Mouse (Mus musculus) skeletal muscle tissue, adult 2 months (tissue): ENCODE results near the gene Nr1d1.

Experiments used
- DNase-seq: peaks from one replicate; pipeline ENCODE4 v3.0.0-alpha.2; 2012; ENCODE audit warnings: low read depth, low spot score

Nr1d1 gene

DNA sequence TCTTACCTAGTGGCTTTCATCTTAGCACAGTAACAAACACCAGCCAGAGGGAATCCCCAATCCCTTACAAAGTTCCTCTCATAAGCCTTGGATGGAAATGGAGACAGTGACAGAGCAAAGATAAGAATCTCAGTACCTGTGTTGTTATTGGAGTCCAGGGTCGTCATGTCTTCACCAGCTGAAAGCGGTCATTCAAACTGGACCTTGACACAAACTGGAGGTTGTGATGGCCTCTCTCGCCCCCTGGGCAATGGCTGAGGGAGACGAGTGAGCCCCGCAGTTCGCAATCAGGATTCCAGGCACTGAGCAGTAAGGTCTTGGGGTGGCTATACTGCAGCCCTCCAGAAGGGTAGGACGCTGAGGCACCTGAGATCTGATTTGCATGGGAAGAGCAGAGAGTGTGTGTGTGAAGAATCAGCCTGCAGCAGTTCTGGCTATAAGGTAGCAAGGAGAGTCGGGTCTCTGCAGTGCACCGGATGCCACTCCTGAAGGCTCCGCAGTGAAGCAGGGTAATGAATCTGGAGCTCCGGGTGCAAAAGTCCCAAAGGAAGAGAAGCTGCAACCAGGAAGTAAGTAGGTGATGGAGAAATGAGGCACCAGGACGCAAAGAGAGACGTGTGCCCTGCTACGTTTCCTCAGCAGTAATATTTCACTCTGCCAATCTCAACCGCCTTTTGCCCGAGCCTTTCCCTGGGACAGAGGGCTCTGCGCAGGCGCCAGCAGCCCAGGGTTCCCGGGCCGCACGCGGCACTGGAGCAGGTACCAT is at the start of gene Nr1d1:
Gene Nr1d1, minus strand, starts transcription at position 752 of the 766 bp plus-strand sequence.
- DNase-seq, result peak; percentile 21

DNA sequence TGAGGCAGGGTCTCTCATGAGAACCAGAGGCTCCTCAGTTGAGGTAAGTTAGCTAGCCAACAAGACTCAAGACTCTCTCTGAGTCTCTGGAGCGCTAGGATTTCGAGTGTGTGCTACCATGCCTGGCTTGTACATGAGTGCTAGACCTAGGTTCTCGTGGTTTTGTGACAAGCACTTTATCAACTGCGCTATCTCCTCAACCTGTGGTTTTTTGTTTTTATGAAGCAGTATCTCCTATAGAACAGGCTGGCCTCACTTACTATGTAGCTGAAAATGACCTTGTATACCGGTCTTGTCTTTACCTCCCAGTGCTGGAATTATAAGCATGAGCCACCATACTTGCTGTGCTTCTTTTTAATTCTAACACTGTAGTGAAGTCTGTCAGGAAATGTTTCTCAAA is 45.8 kb upstream of the Nr1d1 start:
- no peak for DNase-seq

DNA sequence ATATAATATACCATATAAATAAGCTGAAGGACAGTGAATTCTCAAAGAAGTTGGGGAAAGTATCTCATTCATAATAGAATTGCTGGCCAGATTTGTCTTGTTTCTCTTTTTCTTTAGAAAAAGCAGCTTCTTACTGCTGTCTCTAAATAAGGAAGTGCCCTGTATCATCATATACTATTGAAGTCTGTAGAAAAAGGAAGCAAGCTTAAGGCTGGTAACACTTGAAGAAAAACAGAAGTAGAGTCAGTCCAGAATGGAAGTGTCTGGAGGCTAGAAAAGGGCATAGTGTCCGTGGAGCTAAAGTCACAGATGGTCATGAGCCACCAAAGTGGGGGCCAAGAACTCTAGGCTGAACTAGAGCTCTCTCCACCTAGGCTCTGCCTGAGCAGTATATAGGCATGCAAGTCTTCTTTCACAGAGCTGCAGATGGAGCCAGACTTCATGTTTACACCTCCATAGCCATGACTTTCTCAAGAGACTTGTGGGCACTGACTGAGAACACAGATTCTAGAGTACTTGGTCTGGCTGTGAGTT is 41.6 kb upstream of the Nr1d1 start:
- no peak for DNase-seq

DNA sequence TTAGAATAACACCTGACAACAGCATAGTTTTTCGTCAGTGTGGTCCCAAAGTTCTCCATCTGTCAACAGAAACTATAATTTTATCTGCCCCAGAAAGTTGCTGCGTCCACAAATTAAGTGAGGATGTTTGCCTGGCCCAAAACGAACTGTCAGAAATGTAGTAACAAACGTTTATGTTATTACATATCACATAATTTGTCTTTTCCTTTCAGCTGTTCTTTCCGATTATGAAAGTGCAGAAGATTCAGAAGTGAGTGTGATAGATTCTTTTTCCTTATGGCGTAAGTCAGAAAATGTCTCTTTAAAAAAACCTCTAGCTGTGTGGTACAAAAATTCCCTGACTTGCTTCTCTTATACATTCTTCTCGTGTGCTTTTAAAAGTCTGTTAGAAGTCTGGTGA is 35.6 kb upstream of the Nr1d1 start:
- DNase-seq, result no peak

DNA sequence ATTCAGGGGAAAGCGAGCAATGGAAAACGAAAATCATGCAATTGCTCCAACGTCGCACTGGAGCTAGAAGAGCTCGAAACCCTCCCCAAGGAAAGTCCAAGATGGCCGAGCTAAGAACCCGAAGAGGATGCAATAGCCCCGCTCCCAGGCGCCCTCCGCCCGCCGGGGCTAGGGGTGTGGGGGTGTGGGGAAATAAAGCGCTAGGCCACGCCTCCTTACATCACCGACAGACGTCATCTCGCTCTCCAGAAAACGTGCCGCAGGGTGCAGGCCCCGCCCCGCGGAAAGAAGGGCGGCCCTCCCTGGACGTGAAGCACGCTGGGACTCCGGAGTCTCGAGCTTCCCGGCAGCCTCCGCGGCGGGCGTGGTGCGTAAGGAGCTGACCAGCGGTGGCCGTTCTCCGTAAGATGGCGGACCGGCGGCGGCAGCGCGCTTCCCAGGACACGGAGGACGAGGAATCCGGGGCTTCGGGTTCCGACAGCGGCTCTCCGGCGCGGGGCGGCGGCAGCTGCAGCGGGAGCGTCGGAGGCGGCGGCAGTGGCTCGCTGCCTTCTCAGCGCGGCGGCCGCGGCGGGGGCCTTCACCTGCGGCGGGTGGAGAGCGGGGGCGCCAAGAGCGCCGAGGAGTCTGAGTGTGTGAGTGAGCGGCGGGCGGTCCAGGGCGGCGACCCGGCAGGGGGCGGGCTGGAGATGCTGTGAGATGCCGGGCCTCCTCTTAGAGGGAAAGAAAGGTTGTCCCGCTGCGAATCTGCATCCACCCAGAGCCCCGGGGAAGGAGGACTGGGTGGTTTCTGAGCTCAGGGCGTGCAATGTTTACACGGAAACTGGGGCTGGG is 34.5 kb upstream of the Nr1d1 start:
- DNase-seq, result peak; percentile 97

DNA sequence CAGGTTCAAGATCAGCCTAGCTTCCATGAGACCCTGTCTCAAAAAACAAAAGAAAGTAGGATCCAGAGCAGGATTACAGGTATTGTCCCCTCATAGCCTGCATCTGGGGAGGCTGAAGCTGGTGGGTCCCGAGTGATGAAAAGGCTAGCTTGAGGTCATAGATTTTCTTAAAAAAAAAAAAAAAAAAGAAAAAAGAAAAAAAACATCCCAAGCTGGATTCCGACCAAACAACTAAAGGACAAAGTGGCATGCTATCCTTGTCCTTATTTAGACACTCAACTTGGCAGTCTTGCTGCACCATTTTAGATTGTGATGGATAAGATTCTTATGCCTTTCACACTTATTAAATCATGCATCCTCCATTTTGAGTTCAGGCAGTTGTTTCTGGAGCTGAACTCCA is 33.3 kb upstream of the Nr1d1 start:
- no peak for DNase-seq

DNA sequence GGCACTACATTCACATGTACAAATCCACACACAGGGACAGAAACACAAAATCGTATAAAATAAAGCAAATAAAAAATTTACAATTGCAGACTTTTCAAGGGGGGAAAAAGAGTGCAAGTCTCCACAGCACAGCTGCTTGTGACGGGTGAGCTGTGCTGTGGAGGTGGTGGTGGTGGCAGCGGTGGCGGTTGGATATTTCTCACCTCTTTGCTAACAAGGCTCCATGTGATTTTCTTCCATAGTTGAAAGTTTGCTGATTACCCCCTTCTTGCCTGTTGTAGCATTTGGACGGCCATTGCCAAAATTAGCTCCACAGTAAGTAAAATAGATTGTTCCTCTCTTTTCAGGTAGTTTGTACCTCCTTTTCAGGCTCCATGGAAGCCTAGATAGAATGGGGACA is 29.5 kb upstream of the Nr1d1 start, which contains the start of gene Casc3:
Gene Casc3, plus strand, starts transcription at position 301 of the 400 bp plus-strand sequence.
- no peak for DNase-seq

DNA sequence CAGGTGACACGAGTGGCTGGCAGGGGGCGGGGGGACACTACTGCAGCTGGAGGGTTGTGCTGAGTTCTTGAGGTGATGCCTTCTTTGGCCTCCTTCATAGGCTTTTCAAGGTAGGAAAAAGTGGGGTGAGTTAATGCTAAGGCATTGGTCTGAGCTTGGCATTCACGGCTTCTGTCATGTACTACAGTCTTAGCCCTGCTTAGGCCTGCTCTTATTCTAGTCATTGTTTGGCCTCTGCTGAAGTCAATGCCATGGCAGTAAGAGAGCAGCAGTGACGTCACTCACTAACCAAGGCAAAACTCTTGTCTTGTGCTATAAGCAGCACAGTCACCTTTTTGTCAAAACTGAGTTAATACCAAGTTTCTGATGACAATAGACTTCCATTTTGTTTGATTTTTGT is 22.8 kb upstream of the Nr1d1 start:
- DNase-seq, result no peak

DNA sequence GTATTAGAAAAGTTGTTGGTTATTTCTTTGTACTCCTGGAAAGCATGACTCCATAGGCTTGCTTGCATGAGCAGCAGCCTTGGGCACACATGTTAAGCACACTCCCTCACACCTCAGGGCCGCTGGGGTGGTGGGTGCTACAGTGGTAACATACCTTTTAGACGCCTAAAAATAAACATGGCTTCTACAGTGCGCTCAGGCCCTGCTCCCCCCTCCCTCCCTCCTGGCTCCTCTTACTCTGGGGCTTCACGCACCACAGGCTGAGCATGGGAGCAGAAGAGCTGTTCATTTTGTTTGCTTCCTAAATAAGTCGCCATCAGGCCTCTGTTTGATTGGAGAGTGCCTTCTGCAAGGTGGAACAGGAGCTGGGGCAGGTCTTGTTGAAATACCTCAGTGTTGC is 22.2 kb upstream of the Nr1d1 start:
- DNase-seq, result no peak

DNA sequence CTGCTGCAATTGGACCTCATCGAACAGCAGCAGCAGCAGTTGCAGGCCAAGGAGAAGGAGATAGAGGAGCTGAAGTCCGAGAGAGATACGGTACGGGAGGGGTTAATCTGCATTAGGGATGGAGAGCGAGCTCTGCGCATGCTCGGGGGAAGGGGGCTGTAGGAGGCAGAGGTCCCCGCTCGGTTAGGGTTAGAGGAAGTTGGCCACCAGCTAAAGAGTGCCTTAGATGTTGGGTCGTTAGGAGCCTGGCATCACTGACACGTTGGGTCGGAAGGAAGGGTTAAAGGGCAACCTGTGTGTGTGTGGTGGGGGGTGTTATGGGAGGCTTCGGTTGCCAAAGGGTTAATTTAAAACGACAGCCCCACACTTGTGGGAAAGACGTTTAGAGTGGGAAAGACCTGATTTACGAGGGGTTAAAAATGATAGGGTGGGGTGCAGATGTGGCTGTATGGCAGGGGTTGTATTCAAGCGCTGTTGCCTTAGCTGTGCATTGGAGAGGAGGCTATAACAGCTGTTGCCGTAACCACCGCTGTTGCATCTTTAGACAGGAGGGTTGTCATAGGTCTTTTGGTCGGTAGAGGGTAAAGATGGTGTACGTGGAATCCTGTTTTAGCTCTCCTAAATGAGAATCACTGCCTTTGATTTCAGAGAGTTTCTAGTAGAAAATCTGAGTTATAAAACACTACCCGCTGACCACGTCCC is 21.5 kb upstream of the Nr1d1 start:
- DNase-seq, result peak; percentile 45

DNA sequence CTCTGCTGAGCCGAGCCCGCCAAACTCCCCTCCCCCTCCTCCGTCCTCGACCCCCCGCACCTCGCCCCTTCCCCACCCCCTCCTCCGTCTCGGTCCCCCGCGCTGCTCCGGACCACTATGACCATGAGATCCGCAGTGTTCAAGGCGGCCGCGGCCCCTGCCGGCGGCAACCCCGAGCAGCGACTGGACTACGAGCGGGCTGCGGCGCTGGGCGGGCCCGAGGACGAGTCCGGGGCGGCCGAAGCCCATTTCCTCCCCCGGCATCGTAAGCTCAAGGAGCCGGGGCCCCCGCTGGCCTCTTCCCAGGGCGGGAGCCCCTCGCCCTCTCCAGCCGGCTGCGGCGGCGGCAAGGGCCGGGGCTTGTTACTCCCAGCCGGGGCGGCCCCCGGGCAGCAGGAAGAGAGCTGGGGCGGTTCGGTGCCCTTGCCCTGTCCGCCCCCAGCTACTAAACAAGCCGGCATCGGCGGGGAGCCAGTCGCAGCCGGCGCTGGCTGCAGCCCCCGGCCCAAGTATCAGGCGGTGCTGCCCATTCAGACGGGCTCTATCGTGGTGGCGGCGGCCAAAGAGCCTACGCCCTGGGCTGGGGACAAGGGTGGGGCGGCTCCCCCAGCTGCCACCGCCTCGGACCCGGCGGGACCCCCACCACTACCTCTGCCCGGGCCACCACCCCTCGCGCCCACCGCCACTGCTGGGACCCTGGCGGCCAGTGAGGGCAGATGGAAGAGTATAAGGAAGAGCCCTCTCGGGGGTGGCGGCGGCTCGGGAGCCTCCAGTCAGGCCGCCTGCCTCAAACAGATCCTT is 20.8 kb upstream of the Nr1d1 start:
- peak; percentile 31 for DNase-seq

DNA sequence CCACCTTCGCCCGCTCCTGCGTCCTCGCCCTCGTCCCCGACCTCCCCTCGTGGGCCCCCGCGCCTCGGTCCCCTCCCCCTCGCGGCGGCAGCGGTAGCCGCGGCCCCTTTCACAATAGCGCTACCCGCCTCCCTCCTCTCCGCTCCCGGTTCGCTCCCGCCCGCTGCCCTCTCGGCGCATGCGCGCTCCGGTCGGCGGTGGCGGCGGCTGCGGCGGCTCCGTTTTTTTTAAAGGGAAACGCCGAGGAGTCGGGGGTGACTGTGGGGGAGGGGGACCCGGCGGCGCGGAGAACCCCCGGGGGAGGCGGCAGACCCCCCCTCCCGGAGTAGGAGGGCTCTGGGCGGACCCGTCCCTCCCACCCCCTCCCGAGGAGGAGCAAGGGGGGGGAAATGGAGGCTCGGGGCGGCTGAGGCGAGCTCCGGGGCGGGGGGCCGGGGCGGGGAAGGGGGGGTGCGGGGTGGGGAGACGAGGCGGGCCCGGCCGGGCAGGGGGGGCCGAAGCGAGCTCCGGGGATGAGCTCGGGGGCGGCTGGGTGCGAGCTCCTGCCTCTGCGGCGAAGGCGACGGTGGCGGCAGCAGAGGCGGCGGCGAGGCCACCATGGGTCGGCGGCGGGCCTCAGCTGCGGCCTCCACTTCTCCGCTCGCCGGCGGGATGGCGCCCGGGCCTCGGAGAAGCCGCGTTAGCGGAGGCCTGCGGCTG is 20.0 kb upstream of the Nr1d1 start, which contains the start of gene Msl1:
Gene Msl1, plus strand, starts transcription at position 502 of the 699 bp plus-strand sequence.
- peak; percentile 89 for DNase-seq

DNA sequence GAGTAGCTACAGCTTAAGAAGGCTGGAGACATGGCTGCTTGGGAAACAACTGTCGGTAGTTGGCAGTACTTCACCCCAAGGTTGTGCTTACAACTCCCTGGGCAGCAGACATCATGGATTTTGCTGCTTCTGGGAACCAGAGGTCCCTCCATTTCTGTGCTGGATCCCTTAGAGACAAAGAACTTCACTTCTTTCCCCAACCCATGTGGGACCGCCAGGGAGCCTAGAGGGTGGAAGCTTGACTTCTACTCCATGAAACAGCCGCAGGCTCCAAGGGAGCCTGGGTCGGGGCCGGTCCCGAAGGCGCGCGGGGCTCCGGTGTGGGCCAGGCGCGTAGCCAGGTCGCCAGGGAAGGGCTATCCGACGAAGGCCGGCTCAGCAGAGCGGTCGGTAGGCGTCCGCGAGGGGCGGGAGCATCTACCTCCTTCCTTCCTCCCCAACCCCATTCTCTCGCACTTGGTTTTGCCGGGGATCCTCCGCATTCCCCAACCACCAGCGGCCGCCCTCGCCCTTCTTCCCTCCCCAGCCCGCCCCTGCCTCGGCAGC is 19.4 kb upstream of the Nr1d1 start:
- peak; percentile 69 for DNase-seq

DNA sequence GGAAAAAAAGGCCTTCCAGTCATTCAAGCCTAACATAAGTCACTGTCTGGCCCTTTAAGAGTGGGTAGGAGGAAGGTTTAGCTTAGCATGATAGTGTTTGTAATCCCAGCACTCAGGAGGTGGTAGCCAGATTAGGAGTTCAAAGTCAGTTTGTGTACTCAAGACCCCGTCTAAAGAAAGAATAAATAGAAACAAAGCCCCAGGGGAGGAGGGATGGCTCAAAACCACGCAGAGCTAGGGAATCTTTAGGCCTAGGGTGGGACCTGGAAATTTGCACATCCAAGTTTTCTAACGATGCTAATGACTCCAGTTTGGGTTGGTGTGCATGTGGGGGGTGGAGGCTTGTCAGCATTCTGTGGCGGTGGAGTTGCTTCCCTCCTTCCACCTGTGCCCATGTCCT is 16.9 kb upstream of the Nr1d1 start:
- DNase-seq, result no peak

DNA sequence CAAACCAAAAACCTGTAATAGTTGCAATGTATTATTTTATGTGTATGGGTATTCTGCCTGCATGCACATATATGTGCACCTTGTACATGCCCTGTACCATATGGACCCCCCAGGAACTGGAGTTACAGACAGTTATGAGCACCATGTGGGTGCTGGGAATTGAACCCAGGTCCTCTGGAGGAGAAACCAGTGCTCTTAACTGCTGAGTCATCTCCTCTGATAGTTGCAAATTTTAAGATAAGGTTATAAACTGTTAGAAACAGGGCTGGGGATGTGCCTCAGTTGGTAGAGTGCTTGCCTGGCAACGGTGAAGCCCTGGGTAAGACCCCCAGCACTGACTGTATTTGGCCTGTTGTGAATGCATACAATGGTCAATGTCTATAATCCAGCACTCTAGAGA is 16.3 kb upstream of the Nr1d1 start:
- no peak for DNase-seq

DNA sequence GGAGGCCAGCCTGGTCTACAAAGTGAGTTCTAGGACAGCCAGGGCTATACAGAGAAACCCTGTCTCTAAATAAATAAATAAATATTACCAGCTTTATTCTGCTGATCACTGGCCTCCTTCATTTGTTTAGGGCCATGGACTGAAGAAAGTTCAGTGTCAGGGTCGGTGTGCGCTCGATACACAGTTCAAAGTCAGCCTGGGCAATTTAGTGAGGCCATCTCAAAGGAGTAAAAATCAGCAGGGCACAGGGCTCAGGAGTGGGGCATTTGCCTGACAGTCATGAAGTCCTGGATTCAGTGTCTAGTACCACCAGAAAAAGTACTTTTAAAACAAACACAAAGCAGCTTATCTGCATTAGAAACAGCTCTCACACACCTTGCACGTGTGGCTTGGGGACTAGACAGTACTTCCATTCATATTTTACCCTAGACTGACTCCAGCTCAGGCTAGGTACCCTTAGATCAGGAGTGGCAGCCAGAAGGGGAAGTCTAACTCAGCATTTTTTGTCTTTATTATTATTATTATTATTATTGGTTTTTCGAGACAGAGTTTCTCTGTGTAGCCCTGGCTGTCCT is 15.6 kb upstream of the Nr1d1 start:
- no peak for DNase-seq

DNA sequence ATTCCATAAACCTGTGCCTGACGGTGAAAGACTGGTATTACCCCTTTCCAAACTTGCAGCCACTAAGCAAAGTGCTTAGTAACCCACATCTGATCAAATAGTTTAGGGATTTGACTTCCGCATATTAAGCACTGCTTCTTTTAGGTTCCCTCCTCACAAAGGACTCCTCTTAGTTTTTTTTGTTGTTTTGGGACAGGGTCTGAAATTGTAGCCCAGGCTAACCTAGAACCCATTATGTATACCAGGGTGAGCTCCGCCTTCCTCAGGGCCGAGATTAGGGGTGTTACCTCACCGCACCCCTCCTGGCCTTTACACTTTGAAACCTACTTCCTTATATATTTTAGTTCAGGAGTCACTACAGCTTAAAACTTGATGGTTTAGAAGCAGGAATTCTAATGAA is 14.7 kb upstream of the Nr1d1 start:
- DNase-seq, result no peak

DNA sequence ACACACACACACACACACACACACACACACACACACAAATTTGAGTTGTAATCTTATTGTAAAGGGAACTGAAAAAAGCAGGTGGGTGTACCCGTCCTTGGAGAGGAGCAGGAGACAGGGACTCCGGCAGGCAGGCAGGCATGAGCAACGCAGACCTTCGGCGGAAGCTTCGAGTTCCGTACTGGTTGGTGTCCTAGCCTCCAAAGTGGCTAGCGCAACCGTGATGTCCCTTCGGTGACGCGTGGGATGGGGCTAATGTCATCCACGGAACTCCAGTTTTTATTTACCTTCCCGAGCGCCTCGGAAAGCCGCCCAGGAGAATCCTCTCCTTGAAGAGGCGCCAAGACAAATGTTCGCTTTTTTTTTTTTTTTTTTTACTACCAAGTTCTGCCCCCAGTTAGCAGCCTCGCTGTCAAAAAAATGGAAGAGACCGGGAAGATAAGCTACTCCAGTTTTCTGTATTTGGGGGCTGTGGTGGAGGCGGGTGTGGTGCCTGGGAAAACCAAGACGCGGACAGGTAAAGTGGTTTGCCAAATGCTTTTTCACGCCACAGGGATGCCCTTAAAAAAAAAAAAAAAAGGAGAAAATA is 14.2 kb upstream of the Nr1d1 start:
- no peak for DNase-seq

DNA sequence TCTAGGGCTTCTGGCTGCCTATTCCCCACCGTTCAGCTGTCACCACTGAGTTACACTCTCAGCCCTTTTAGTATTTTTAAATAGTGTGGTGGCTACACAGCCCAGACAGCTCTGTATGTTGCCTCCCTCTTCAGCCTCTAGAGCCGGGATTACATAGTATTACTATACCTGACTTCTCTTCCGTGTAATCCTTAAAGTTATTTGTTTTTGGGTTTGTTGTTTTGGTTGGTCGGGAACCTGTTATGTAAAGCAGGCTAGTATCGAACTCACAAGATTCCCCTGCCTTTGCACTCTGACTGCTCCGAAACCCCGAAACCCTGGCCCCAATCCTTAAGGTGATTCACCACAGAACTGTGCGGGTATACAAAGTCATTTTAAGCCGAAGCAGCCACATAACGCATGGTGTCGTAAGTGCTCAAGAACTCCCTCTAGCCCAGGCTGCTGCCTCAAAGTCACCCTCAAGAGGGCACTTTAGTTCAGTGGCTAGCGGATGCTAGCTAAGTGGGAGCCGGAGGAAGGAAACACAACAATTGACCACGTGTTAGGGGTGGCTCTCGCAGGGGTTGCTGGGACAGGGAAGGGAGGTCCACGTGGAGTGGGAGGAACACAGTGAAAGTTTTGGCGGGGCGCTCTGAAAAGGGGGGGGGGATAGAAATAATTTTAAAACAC is 13.6 kb upstream of the Nr1d1 start:
- DNase-seq, result peak; percentile 95
